Mouse (Mus musculus): Measurements from ENCODE around the gene Pycr1. TPM values are rescaled to one million over a fixed set of nuclear protein-coding genes. Genes with fewer than 3 reads are reported as not detected.

Gene Pycr1
- total RNA-seq, 2 experiments from 2014 or later: 2.3 TPM; not detected in 1

DNA sequence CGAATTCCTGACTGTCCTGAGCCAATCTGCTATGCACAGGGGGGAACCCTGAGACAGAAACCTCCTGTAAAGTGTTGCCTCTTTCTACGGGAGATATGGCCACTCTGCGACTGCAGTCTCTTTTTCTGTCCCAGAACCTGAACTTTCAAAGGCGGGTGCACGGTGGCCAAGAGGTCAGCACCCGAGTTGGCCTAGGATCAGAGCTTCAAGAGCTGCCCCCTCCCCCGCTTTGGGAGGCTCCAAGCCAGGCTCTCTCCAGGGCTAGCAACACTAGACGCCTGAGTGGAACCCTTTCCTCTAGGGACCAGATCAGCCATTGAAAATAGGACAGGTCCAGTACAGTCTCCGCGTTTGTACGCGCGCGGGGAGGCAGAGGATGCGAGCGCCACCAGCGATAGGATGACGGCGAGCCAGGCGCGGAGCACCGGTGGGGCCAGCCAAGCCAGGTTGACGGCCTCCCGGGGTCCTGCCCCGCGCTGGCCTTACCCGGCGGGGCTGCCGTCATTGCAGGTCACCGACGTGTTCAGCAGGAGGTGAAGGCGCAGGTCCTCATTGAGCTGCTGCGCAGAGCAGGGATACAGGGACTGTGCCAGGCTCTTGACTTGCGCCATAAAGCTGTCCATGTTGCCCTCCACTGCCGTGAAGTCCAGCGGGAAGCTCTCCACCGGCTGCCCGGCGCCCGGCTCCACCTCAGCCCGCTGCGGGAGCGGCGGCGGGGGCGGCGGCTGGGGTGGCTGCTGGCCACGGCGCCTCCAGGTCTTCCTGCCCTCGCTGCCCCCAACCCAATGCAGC, 16.1 kb upstream of the Pycr1 start:
- ATAC-seq (replicated peaks; ENCODE audit: low FRiP score, poor library complexity, severe bottlenecking): no peak

- ATAC-seq (replicated peaks; ENCODE audit: low FRiP score, poor library complexity, severe bottlenecking): peak; percentile 63
Measured at GRCm38 (mm10) chr11:120658876-120659410, 15.4 kb upstream of the Pycr1 start.

- no peak for ATAC-seq (replicated peaks; ENCODE audit: low FRiP score, poor library complexity, severe bottlenecking)
Measured at GRCm38 (mm10) chr11:120657301-120657700, 13.7 kb upstream of the Pycr1 start.

- ATAC-seq (replicated peaks; ENCODE audit: low FRiP score, poor library complexity, severe bottlenecking): no peak
Measured at GRCm38 (mm10) chr11:120654741-120655140, 11.2 kb upstream of the Pycr1 start.

- peak; percentile 76 for ATAC-seq (replicated peaks; ENCODE audit: low FRiP score, poor library complexity, severe bottlenecking)
Measured at GRCm38 (mm10) chr11:120651872-120652271, 8.3 kb upstream of the Pycr1 start.

GRCm38 (mm10) chr11:120648001-120648476, 4.5 kb upstream of the Pycr1 start, which contains the start of gene Myadml2:
TSS of gene Myadml2 (minus strand) at chr11:120648158.
- ATAC-seq (replicated peaks; ENCODE audit: low FRiP score, poor library complexity, severe bottlenecking): no peak

GRCm38 (mm10) chr11:120647047-120647830, 3.7 kb upstream of the Pycr1 start:
- no peak for ATAC-seq (replicated peaks; ENCODE audit: low FRiP score, poor library complexity, severe bottlenecking)

DNA sequence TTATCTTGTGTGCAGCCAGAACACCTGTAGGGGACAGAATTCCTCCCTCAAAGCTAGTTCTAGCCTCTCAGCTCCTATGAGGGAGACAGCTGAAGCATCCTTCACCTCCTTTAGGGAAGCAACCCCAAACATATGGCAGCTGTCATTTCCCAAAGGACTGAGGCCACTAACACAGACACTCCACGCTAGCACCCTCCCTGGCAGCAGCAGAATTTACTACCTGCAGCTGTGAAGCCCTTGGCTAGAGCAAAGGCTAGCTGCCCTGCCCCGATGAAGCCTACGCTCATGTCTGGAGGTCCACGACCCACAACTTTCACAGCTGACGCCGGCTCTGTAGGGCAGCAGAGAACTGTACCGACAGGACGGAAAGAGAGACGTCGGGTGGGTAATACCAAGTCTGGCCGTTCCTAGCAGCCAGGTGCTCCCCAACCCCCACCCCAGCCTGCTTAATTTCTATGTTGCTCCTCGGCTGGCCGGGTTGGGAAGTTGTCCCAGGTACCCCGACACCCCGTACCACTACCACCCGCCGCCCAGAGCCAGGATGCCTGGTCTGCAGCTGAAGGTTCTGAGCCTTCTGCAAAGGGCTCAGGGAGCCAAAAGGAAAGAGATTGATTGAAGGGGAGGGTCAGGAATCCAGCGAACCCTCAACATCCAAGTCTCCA, 499 bp downstream of the Pycr1 start:
- peak; percentile 46 for ATAC-seq (replicated peaks; ENCODE audit: low FRiP score, poor library complexity, severe bottlenecking)

DNA sequence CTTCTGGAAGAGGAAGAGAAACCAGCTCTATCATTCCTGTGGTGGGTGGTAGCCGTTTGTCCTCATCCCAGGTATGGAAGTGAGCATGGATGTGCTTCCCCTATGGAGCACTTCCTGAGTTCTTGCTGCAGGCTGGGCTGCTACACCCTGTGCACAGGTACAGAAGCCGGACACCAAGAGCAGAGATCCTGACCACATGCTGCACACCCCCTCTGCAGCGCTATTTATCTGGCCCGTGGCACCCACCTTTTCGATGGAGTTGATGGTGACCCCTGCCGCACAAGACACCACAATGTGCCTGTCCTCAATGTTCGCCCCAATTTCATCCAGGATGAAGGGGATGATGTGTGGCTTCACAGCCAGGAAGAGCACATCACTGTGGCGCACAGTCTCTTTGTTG, 1.7 kb downstream of the Pycr1 start:
- no peak for ATAC-seq (replicated peaks; ENCODE audit: low FRiP score, poor library complexity, severe bottlenecking)

GRCm38 (mm10) chr11:120641255-120641654, 2.3 kb downstream of the Pycr1 start:
- no peak for ATAC-seq (replicated peaks; ENCODE audit: low FRiP score, poor library complexity, severe bottlenecking)

GRCm38 (mm10) chr11:120634810-120635209, 8.8 kb downstream of the Pycr1 start:
- no peak for ATAC-seq (replicated peaks; ENCODE audit: low FRiP score, poor library complexity, severe bottlenecking)

DNA sequence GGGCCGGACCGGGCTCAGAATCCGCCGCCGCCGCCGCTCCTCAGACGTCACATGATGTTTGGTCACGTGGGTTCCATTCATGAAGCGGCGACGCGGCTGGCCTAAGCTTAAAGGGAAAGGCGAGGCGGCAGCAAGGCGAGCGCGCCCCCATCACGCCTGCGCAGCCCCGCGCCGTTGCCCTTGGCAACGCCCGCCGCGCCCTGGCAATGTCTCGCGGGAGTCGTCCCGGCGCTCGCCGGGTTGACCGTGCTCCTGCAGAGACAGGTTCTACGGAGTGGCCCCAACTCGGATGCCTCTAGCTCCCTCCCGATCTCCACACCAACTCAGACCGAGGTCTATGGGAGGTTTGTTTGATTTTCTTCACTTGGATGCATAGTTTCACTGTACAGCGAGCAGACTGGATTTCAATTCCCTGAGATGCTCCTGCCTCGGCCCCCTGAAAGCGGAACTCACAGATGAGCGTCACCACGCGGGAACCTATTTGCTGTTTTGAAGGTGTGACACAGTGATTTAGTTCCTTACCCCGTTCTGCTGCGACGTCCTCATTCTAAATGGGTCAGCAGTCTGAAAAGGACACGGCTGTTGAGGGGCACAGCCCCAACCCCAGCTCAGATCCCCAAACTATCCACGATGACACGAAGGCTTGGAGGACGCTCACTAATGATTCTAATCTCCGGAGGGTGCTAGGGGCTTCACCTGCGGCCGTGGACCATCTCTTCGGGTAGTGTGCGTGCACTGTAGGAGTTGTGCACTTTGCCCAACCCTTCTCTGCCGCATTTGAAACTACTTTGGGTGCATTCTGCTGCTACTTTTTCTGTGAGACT, 9.8 kb downstream of the Pycr1 start, which contains the start of gene Mafg:
Gene Mafg, minus strand, starts transcription at position 81 of the 824 bp plus-strand sequence.
- peak; percentile 42 for ATAC-seq (replicated peaks; ENCODE audit: low FRiP score, poor library complexity, severe bottlenecking)

GRCm38 (mm10) chr11:120632559-120633519, 10.7 kb downstream of the Pycr1 start:
- ATAC-seq (replicated peaks; ENCODE audit: low FRiP score, poor library complexity, severe bottlenecking): peak; percentile 40

GRCm38 (mm10) chr11:120631726-120632448, 11.7 kb downstream of the Pycr1 start:
- ATAC-seq (replicated peaks; ENCODE audit: low FRiP score, poor library complexity, severe bottlenecking): peak; percentile 44

GRCm38 (mm10) chr11:120630881-120631725, 12.5 kb downstream of the Pycr1 start:
- ATAC-seq (replicated peaks; ENCODE audit: low FRiP score, poor library complexity, severe bottlenecking): peak; percentile 12; the same call in 1 of the 2 replicates

DNA sequence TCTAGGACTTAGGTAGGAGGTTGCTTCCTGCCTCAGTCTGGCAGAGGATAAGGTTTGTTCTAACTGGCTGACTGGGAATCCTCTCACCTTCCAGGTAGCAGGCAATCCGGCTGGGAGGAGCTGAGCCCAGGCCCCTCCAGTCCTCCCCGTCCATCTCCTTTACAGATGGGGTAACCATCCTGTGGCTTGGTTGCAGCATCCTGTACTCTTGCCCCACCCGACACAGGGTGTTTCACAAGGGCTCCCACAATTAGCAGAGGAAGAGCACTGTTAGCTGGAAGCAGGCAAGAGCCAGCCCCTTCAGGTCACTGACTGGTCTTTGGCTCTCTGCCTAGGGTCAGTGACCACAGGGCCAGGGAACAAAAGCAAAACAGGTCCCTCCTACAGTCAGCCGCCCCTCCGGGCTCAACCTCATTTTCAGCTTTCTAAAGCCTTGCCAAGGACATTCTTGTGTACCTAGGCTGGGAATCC, 13.1 kb downstream of the Pycr1 start:
- peak; percentile 15; the same call in 1 of the 2 replicates for ATAC-seq (replicated peaks; ENCODE audit: low FRiP score, poor library complexity, severe bottlenecking)

All from erythroblast, adult 5-6 weeks (primary cell).